Mouse (Mus musculus): ENCODE data around the gene Dop1b.

- TF ChIP-seq CTCF (IDR thresholded peaks at IDR 0.05; ENCODE audit: insufficient read depth, low read depth, low read length) (no peak), POLR2A (IDR thresholded peaks at IDR 0.05; ENCODE audit: insufficient read depth, low read depth, low read length) (no peak)
These were observed 115.2 kb downstream of the Dop1b start for GRCm38 (mm10) chr16:93826909-93827308.

All from olfactory bulb, adult 2 months (tissue).